Mouse (Mus musculus) heart, adult 11 months (tissue): ENCODE measurements around the gene Smoc2.
A peak's percentile ranks its signal among the peaks of the same experiment; 100 is the strongest.

Source experiments
- DNase-seq: peaks from one replicate; pipeline ENCODE4 v3.0.0; 2022

Gene Smoc2

DNA sequence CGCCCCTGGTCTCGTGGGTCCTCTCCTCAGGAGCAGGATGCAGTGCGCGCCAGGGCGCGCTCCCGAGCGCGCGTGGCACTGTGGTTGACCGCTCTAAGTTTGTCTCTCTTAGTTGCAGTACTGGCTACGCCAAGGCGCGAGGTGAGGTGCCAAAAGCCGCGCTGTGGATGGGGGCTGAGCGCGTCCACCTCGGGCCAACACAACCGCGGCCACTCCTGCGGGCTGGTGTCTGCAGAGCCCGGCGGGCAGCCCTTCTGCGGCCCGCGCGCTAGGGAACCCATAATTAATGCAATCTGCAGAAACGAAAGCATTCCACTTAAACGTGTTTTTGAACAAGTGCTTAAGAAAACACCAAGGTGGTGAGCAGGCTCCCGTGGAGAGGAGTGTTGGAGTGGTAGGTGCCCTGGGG lies 1.1 kb downstream of the Smoc2 start:
- peak; percentile 97 for DNase-seq

- DNase-seq = peak; percentile 95
These were observed 8.8 kb downstream of the Smoc2 start for GRCm38 (mm10) chr17:14288015-14288616.

- DNase-seq = no peak
These were observed 14.3 kb downstream of the Smoc2 start for GRCm38 (mm10) chr17:14293617-14294016.

- peak; percentile 97 for DNase-seq
These were observed 15.8 kb downstream of the Smoc2 start for GRCm38 (mm10) chr17:14295146-14295545.

DNA sequence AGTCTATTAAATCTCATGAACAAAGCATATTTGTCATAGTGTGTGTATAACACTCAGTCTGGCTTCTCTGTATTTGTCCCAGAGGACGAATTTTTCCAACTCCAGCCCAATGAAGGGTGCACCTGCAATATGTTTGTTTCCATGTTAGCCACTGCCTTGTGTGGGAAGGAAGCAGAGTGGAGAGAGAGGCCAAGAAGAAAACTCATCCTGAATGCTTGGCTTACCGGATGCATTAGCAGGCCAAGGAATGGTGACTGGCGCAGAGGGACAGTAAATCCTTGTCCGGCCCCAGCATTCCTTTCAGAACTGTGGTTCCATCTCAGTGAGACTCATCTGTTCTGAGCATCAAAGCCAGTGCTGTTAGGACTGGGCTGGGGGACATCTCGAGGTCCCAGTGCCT lies 21.1 kb downstream of the Smoc2 start:
- no peak for DNase-seq

GRCm38 (mm10) chr17:14301491-14302344 lies 22.4 kb downstream of the Smoc2 start:
- no peak for DNase-seq

GRCm38 (mm10) chr17:14302356-14302755 lies 23.1 kb downstream of the Smoc2 start:
- DNase-seq = no peak

- no peak for DNase-seq
These were observed 24.4 kb downstream of the Smoc2 start for GRCm38 (mm10) chr17:14303722-14304121.

- DNase-seq = peak; percentile 97
These were observed 30.6 kb downstream of the Smoc2 start for GRCm38 (mm10) chr17:14309884-14310283.

GRCm38 (mm10) chr17:14312440-14312839 lies 33.1 kb downstream of the Smoc2 start:
- no peak for DNase-seq

GRCm38 (mm10) chr17:14314308-14314707 lies 35.0 kb downstream of the Smoc2 start:
- no peak for DNase-seq

DNA sequence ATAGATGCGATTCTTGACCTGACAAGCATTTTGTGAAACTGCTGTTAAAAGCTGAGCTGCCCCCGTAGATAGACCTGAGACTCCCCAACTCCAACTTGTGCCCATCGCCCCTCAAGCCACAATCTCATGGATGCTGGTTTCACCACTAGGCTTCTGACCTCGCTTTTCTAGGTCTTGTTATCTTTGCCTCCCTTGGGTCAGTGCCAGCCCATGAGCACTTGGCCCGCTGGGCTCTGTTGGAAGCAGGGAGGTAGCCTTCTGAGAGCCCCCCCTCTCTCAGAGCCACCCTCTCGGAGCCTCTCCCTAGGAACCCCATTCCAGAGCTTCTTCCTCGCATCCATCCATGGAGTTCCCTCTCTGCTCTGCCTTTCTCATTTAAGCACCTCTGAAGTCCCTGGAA lies 37.2 kb downstream of the Smoc2 start:
- no peak for DNase-seq

DNA sequence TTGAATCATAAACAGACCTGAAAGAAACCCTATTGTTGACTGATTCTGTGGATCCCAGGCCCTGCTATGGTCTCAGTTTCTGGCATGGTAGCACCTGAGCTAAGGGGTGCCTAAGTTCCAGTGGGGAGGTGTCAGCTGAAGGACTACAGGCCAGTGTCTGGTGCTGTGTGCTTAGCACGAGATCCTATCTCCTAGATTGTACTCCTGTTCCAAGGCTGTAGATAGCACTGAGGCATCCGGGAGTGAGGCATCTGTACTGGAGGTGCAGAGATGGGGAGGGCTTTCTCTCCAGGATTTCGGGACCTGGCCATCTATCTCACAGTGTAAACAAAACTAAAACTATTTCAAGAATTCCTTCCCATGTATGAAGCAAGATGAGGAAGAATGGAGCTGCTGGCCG lies 38.1 kb downstream of the Smoc2 start:
- no peak for DNase-seq

GRCm38 (mm10) chr17:14326156-14326555 lies 46.9 kb downstream of the Smoc2 start:
- DNase-seq = no peak

DNA sequence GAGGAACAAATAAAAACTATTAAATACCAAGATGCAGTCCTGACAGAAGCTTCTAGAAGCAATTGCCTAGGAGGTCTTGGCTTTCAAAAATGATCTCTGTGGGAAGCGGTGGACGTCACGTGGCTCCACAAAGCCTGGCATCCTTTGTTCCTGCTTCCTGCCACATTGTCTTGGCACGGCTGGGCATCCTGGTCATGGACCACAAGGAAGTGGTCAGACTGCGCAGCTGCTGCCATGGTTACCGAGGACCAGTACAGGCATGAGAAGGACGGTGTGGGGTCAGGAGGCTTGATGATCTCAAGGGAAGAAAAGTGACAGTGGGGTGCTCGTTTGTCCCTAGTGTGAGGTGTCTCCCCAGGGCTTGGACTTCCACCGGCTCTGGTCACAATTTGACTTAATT lies 48.7 kb downstream of the Smoc2 start:
- DNase-seq = no peak

DNA sequence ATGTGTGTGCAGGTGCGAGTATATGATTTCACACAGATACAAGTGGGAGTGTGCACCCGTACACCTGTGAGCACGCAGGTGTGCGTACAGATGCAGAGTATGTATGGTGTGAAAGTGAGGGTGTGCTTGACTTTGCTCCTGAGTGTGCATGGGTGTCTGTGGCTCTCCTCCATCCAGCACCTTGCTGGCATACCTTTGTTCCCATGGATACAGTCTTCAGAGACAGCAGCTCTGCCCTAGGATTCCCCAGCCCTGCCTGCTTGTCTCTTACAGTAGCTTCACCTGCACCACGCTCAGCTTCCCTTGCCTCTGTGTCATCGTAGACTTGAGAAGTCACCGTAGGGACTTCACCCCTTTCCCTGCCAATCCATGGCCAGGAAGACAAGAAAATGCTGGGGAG lies 51.2 kb downstream of the Smoc2 start:
- peak; percentile 83 for DNase-seq

DNA sequence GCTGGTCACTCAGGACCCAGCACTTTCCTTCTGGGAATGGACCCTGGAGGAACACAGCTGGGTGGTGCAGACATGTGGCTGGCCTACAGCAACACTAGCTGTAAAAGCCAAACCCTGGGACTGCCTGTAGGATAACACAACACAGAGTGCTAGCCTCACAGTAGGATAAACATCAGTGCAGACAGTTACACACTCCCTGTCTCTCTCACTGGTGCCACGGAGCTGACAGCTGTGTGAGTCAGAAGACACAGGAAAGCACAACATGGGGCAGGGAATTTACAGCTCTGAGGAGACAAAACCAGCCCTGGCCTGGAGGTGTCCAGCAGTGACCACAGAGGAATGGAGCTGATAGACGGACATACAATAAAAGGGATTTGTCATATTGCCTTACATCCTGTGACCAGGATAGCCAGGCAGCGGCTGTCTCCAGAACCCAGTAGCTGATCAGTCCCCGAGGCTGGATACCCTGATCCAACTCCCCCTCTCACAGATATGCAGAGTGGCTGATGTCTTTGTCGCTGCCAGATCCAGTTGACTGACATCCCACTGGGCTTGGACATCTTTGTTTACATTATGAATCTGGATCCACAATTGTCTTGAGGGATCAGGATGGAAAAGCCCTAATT lies 60.7 kb downstream of the Smoc2 start:
- peak; percentile 81 for DNase-seq

GRCm38 (mm10) chr17:14340736-14341135 lies 61.4 kb downstream of the Smoc2 start:
- DNase-seq = no peak

- peak; percentile 10 for DNase-seq
These were observed 63.2 kb downstream of the Smoc2 start for GRCm38 (mm10) chr17:14342511-14342910.

GRCm38 (mm10) chr17:14343442-14343841 lies 64.1 kb downstream of the Smoc2 start:
- DNase-seq = peak; percentile 64

- DNase-seq = peak; percentile 73
These were observed 66.2 kb downstream of the Smoc2 start for GRCm38 (mm10) chr17:14345556-14345955.

GRCm38 (mm10) chr17:14346891-14347290 lies 67.6 kb downstream of the Smoc2 start:
- DNase-seq = peak; percentile 73

DNA sequence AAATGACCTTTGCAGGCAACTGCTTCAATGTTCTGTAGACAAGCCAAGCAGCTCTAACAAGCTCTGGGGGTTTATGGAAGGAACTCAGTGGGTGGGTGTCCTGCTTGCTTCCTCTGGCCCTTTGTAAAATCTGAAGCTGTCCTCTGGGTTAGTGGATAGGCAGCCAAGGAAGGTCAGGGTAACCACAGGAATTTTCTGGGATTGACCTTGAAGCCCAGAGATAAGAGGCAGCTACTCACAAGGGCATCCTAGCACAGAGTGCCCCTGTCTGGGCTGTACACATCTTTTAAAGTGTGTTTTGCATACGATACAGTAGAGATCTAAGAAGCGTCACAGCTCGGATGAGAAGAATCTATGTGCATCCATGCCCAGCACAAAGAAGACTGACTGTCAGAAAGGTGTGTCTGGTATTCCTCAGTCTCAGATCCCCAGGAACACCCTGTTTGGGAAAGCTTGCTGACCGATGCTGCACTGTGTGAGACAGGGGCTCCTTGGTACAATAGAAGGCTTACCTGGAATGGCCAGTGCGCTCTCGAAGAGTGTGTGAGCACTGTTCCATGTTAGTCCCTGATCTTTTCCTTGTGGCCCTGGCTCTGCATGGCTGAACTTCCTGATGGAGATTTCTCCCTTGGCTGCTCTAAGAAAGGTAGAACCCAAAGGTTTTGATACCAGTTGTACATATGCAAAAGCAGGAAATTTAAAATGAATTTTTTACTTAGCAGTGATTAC lies 69.9 kb downstream of the Smoc2 start:
- DNase-seq = peak; percentile 62
